Mouse (Mus musculus): ENCODE measurements at regions not wholly inside any gene's neighbourhood (a gene's known extent, or its start where the extent isn't known, plus 50 kb on each side); places are given as distances from the start of the nearest gene placed in this dataset.

GRCm38 (mm10) chr3:4669971-4670370 is 1080.6 kb upstream of the Gm8797 start:
- no peak for DNase-seq (ENCODE audit: low read depth)

- DNase-seq (ENCODE audit: low read depth) = peak; percentile 12
These were observed 1061.1 kb upstream of the Gm8797 start for GRCm38 (mm10) chr3:4689506-4689905.
